ENCODE assay signal across 9 mouse cellular contexts in the genomic region with DNA sequence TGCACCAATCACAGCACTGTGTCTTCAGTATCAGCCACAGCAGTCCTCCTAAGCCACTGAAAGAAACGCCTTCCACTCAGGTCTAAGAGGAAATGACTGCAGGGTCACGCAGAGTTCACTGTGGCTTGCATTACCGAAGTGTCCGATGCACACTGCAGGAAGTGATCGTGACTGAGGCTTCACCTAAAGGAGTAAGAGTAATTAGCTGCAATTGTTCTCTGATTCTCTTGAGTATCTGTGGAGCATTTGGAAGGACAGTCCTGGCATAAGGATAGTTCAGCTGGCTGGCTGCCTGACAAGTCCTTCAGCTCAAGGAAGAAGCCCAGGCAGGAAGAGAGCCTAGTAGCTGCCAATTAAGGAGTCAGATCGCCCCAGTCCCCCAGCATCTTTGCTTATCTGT.
DNase-seq lines count a peak whose midpoint lies in the region; ATAC-seq and TF ChIP-seq lines count a peak whose summit lies in the region.
"Had no signal": no experiment of that assay in that cellular context is flagged by ENCODE, and none has a peak within 500 bp of the region (broad histone marks: within the 10 kb centered on the region; RNA-seq: fewer than 3 reads in every experiment).

No protein-coding gene starts in this region.

- no peak for TF ChIP-seq EP300 in heart, postnatal 0 days (IDR thresholded peaks at IDR 0.05; ENCODE audit: low read depth)

- H3K4me2 ChIP-seq in heart, postnatal 0 days (ENCODE audit: low read depth, low read length) = no peak overlapping the region
- H3K4me2 ChIP-seq: forebrain, embryonic 12.5 days had no signal

- intact Hi-C loops in heart, postnatal 36 days (cut with DNase I) = no loop called here
- intact Hi-C loops in left cerebral cortex, postnatal 4 days (cut with DNase I) = no loop called here
- intact Hi-C loops in left cerebral cortex, postnatal 25 days (cut with DNase I) = no loop called here

- H3K27ac ChIP-seq in heart, postnatal 0 days (ENCODE audit: low read depth) = no peak overlapping the region
- H3K27ac ChIP-seq: forebrain, embryonic 12.5 days; gastrocnemius, adult 2 months had no signal

- peak; percentile 47 for ATAC-seq in heart, postnatal 0 days (ENCODE audit: insufficient read depth, low read depth)

- no peak for TF ChIP-seq CTCF in heart, postnatal 0 days (IDR thresholded peaks at IDR 0.05; ENCODE audit: low read depth)

- 46% methylated on average over 6 of the region's 6 CpGs for WGBS in heart, postnatal 0 days

- no peaks in the 10 kb centered on the region for H3K9me3 ChIP-seq in heart, postnatal 0 days (replicated peaks; ENCODE audit: control insufficient read depth, low read length)
- H3K9me3 ChIP-seq: forebrain, embryonic 12.5 days had no signal

- H3K36me3 ChIP-seq in heart, postnatal 0 days (replicated peaks; ENCODE audit: control insufficient read depth, insufficient read depth, low read length) = no peaks in the 10 kb centered on the region
- H3K36me3 ChIP-seq: forebrain, embryonic 12.5 days had no signal

- no peaks in the 10 kb centered on the region for H3K27me3 ChIP-seq in heart, postnatal 0 days (ENCODE audit: control insufficient read depth, insufficient read depth, low read length)
- H3K27me3 ChIP-seq: forebrain, embryonic 12.5 days had no signal

- no peaks in the 10 kb centered on the region for H3K4me1 ChIP-seq in heart, postnatal 0 days (ENCODE audit: control insufficient read depth, insufficient read depth)
- H3K4me1 ChIP-seq: forebrain, embryonic 12.5 days had no signal

- peak; percentile 16 for DNase-seq in heart, postnatal 0 days (ENCODE audit: low spot score)
- DNase-seq in heart, postnatal 36 days = no peak
- DNase-seq in left cerebral cortex, postnatal 4 days = peak; percentile 31
- DNase-seq in left cerebral cortex, postnatal 25 days (ENCODE audit: low spot score in 2 of 2) = no peak
- DNase-seq in ZHBTc4 (ENCODE audit: low read depth, low spot score) = peak; percentile 40
- DNase-seq in lung, postnatal 14 days = peak; percentile 22
- DNase-seq in layer of hippocampus, postnatal 25 days (ENCODE audit: extremely low spot score in 1 of 2, low spot score in 1 of 2) = no peak
- DNase-seq: gastrocnemius, adult 2 months had no signal

- H3K9ac ChIP-seq in heart, postnatal 0 days (replicated peaks; ENCODE audit: low read depth, low read length) = no peak overlapping the region
- H3K9ac ChIP-seq: forebrain, embryonic 12.5 days had no signal

- no peak overlapping the region for H3K4me3 ChIP-seq in heart, postnatal 0 days (ENCODE audit: low read depth, low read length)
- H3K4me3 ChIP-seq: forebrain, embryonic 12.5 days; gastrocnemius, adult 2 months had no signal

Comparison
In these comparisons a context has a peak if more than half of its experiments do, and no peak if none do; other contexts are left out.
1. DNase-seq: peak in heart, postnatal 0 days (single experiment), left cerebral cortex, postnatal 4 days (single experiment), ZHBTc4 (single experiment) and lung, postnatal 14 days (single experiment); none in heart, postnatal 36 days (0 of 2), left cerebral cortex, postnatal 25 days (0 of 2) and layer of hippocampus, postnatal 25 days (0 of 2).